Mouse (Mus musculus) heart, postnatal 0 days (tissue): ENCODE results near the gene Shf. TPM values are rescaled to one million over a fixed set of nuclear protein-coding genes. Genes with fewer than 3 reads are reported as not detected.
"Not testable (repeated sequence)": the region's sequence is repeated elsewhere in the genome, so short reads cannot be mapped to it uniquely, and the experiment has no call there.

Experiments used
- ATAC-seq: fragments of 200-750 bp; cut with Nextera tagmentation; 2 replicates; pipeline ENCODE4 v1.8.0; 2017; ENCODE audit warnings: low read depth, moderate number of reproducible peaks, moderate library complexity; ENCODE audit not compliant: insufficient read depth
- DNase-seq: peaks from one replicate; pipeline ENCODE4 v3.0.0-alpha.2; 2016; ENCODE audit warnings: low spot score
- H3K27ac ChIP-seq: fragments of 300-500 bp; sonication (generic); 2 replicates; pipeline ENCODE4 v1.5.1; 2014; ENCODE audit warnings: low read depth, mild to moderate bottlenecking
- H3K27me3 ChIP-seq: fragments of 300-500 bp; sonication (generic); 2 replicates; pipeline ENCODE4 v1.6.1; 2014; ENCODE audit warnings: low read length, mixed read lengths; ENCODE audit not compliant: control insufficient read depth, insufficient read depth
- H3K36me3 ChIP-seq: fragments of 300-500 bp; sonication (generic); replicated peaks from 2 replicates; pipeline ENCODE4 v1.6.1; 2014; ENCODE audit warnings: low read length, mixed read lengths; ENCODE audit not compliant: control insufficient read depth, insufficient read depth
- H3K4me1 ChIP-seq: fragments of 300-500 bp; sonication (generic); 2 replicates; pipeline ENCODE4 v1.6.1; 2014; ENCODE audit warnings: antibody characterized with exemption; ENCODE audit not compliant: control insufficient read depth, insufficient read depth
- H3K4me2 ChIP-seq: fragments of 300-500 bp; sonication (generic); 2 replicates; pipeline ENCODE4 v1.6.1; 2014; ENCODE audit warnings: low read depth, mild to moderate bottlenecking, low read length, moderate library complexity
- H3K4me3 ChIP-seq: fragments of 300-500 bp; sonication (generic); 2 replicates; pipeline ENCODE4 v1.5.1; 2014; ENCODE audit warnings: low read depth, low read length
- H3K9ac ChIP-seq: fragments of 300-500 bp; sonication (generic); replicated peaks from 2 replicates; pipeline ENCODE4 v1.6.1; 2014; ENCODE audit warnings: low read depth, low read length, mixed read lengths
- H3K9me3 ChIP-seq: fragments of 300-500 bp; sonication (generic); replicated peaks from 2 replicates; pipeline ENCODE4 v1.6.1; 2016; ENCODE audit warnings: low read length; ENCODE audit not compliant: control insufficient read depth
- CTCF ChIP-seq: IDR thresholded peaks from 2 replicates; pipeline ENCODE4 v1.5.1; 2016; ENCODE audit warnings: antibody characterized with exemption, control low read depth, low read depth
- EP300 ChIP-seq: IDR thresholded peaks from 2 replicates; pipeline ENCODE4 v1.6.1; 2016; ENCODE audit warnings: antibody characterized with exemption, low read depth
- WGBS: fragments of 180-500 bp; shearing (Covaris S2); extraction: QIAGEN DNeasy Blood & Tissue Kit; methylation state at CpG from one replicate; pipeline ENCODE4 v1.1.7; 2014; 5-methylcytosine and 5-hydroxymethylcytosine counted together
- polyA plus RNA-seq: library from polyadenylated mRNA; unstranded; fragments of >200 nt; fragmentation: Nextera tagmentation; extraction: Ambion mirVana; gene quantifications from 2 replicates; pipeline ENCODE4 v1.2.1, GENCODE M21; 2015
- total RNA-seq: library from RNA; depleted of rRNA; stranded (reverse); fragments of >200 nt; gene quantifications from 2 replicates; pipeline ENCODE4 v1.2.3, GENCODE M21; 2014; ENCODE audit warnings: low replicate concordance

Shf gene
- total and polyA plus RNA-seq, 2 experiments from 2014 or later: 1.3 to 27.0 TPM

DNA sequence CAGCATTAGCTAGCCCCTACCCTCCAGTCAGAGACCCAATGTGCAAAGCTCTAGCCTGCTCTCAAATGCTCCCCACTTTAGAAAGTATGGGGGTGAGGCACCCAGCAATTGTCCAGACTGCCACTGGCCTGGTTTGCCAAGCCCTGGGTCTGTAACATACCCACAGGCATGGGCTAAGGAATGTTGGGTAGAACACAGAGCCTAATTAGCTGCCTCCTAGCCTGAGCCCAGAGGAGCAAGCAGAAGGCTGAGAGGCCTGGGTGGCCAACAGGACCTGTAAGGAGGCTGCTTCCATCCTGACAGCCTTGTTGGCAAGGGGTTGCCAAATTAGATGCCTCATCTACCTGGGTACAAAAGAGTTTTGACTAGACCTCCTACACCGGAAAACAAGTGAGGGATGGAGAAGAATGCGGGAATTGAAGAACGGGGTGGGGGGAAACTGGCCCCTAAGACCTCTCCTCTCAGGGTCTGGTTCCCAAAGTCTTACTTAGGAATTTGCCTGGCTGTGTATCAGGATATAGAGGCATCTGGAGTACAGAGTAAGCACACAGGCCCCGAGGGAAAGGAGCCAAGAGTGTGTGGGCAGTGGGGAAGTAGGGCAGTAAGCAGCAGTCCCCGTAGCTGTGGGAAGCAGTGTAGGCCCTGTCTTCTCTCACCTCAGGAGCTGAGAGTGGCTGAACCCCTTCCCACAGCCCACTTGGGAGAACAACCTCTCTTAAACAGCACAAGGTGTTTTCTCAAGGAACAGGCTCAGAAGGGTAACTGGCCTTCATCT lies 17.6 kb downstream of the Shf start:
- ATAC-seq: no peak
- Histone ChIP-seq H3K27me3 (peaks cover 4% of the 10 kb centered on the region; the same call in 1 of the 2 replicates), H3K9me3 (no peaks in the 10 kb centered on the region), H3K36me3 (peaks cover 10% of the 10 kb centered on the region; the same call in 1 of the 2 replicates), H3K9ac (0 out of 2 replicates have a peak overlapping the region, but pooled peaks have one; percentile 20), H3K4me1 (peaks cover 16% of the 10 kb centered on the region), H3K27ac (0 out of 2 replicates have a peak overlapping the region, but pooled peaks have one; percentile 25), H3K4me2 (no peak overlapping the region), H3K4me3 (no peak overlapping the region)
- TF ChIP-seq EP300 (no peak), CTCF (no peak)
- WGBS: 57% methylated on average over 5 of the region's 5 CpGs
- DNase-seq: no peak

DNA sequence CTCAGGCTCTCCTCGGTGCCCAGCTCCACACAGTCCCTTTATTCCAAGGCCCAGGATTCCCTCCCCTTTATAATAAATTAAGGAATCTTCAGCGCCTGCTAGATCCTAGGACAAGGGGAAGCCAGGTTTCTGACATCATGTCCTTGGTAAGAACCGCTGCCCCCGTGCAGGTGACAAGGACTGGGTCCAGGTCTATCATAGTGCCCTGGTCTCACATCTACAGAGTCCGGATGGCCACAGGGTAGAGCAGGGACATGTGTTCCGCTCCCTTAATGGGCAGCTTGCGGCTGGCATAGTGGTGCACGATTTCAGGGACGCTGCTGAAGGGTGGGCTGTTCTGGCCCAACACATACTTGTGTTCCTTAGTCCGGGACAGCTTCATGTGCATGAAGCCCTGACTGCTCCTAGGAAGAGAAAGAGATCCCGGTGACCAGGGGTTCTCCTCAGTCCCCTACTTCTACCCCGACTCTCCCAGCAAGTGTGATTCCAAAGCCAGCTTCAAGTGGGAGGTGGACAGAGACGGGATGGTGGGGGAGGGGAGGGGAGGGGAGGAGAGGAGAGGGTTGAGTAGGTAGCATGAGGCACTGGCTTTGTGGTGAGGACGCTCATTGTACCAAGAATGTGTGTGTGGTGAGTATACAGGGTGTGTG lies 19.7 kb downstream of the Shf start:
- H3K36me3 ChIP-seq: 0 out of 2 replicates have a peak, but pooled peaks cover 5% of the 10 kb centered on the region
- WGBS: 13% methylated on average over 14 of the region's 14 CpGs
- DNase-seq: no peak
- peak overlapping the region; percentile 94 for H3K27ac ChIP-seq
- TF ChIP-seq CTCF (no peak), EP300 (no peak)
- peaks cover 10% of the 10 kb centered on the region for H3K4me1 ChIP-seq
- peaks cover 4% of the 10 kb centered on the region; the same call in 1 of the 2 replicates for H3K27me3 ChIP-seq
- no peaks in the 10 kb centered on the region for H3K9me3 ChIP-seq
- H3K9ac ChIP-seq: peak overlapping the region; percentile 60
- H3K4me2 ChIP-seq: peak overlapping the region; percentile 89
- peak overlapping the region; percentile 67 for H3K4me3 ChIP-seq
- peak; percentile 52 for ATAC-seq

DNA sequence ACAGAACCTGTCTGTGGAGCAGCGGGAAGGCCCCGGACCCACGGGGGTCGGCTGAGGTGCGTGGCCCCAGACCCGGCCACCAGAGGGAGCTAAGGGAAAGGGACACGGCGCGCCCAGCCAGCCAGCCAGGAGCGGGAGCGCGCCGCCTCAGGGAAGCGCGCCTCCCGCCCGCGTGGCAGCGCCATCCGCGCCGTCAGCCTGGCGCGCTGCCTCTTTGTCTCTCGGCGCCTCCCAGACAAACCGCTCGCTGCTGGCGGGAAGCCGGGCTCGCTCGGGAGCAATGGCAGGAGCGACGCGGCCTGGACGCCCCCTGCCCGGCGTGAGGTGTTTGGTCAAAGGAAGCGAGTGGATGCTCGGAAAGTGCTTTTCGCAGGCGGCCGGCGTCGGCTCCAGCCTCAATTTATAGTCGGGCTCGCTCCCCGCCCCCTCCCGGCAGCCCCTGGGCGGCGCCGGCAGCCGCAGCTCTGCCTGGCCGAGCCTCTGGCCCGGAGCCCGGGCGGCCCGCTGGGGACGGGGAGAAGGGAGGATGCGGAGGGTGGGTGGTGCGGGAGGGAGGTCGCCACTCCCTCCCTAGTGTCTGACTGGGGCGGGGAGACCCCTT lies 20.3 kb downstream of the Shf start:
- WGBS: under 1% methylated on average over 46 of the region's 63 CpGs
- Histone ChIP-seq H3K27ac (peak overlapping the region; percentile 94), H3K4me3 (peak overlapping the region; percentile 67), H3K4me2 (peak overlapping the region; percentile 89), H3K36me3 (0 out of 2 replicates have a peak, but pooled peaks cover 5% of the 10 kb centered on the region), H3K4me1 (peaks cover 8% of the 10 kb centered on the region), H3K9me3 (no peaks in the 10 kb centered on the region), H3K9ac (peak overlapping the region; percentile 60), H3K27me3 (peaks cover 4% of the 10 kb centered on the region; the same call in 1 of the 2 replicates)
- peak; percentile 79 for DNase-seq
- TF ChIP-seq CTCF (peak; percentile 72), EP300 (0 out of 2 replicates have a peak, but pooled peaks have one; percentile 41)
- ATAC-seq: peak; percentile 88

DNA sequence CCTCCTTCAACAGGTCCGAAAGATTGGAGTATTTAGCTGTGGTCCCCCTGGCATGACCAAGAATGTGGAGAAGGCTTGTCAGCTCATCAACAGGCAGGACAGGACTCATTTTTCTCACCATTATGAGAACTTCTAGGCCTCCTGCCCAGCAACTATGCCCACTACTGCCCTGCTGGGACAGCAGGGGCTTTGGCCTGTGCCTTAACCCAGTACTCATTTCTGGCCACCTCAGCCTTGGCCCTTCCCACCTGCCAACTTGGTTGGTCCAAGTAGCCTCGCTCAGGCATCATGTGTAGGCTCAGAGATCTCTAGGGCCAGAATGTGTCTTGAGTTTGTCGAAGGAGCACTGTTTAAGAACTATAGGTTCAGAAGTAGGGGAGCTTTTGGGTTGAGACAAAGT lies 21.7 kb downstream of the Shf start:
- no peaks in the 10 kb centered on the region for H3K9me3 ChIP-seq
- H3K9ac ChIP-seq: no peak overlapping the region
- WGBS: 86% methylated on average over 3 of the region's 3 CpGs
- H3K4me2 ChIP-seq: no peak overlapping the region
- DNase-seq (no peak), ATAC-seq (no peak)
- no peak overlapping the region for H3K27ac ChIP-seq
- no peaks in the 10 kb centered on the region for H3K36me3 ChIP-seq
- TF ChIP-seq CTCF: no peak
- TF ChIP-seq EP300: no peak
- H3K4me1 ChIP-seq: peaks cover 8% of the 10 kb centered on the region
- H3K27me3 ChIP-seq: peaks cover 4% of the 10 kb centered on the region; the same call in 1 of the 2 replicates
- H3K4me3 ChIP-seq: no peak overlapping the region

DNA sequence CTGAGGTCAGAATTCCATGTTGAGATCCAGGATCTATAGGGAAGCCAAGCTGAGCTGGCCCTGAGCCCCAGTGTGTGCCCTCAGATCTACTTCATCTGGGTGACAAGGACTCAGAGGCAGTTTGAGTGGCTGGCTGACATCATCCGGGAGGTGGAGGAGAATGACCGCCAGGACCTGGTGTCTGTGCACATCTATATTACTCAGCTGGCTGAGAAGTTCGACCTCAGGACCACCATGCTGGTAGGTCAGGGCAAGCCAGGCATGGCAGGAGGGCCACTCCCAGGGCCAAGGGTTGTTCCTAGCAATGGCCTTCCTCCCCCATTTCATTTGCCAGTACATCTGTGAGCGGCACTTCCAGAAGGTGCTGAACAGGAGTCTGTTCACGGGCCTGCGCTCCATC lies 22.8 kb downstream of the Shf start:
- not testable (repeated sequence) for H3K4me3 ChIP-seq, H3K27me3 ChIP-seq, H3K27ac ChIP-seq, H3K4me2 ChIP-seq, ATAC-seq, DNase-seq, H3K36me3 ChIP-seq, H3K9ac ChIP-seq, H3K9me3 ChIP-seq, H3K4me1 ChIP-seq
- WGBS: 75% methylated on average over 6 of the region's 6 CpGs
